Mouse (Mus musculus) C2C12 (cell line): ENCODE data around the gene Pttg1.

Source experiments
- CTCF ChIP-seq: IDR thresholded peaks from one replicate; pipeline ENCODE4 v1.5.1; 2011; ENCODE audit not compliant: control insufficient read depth, insufficient read depth, insufficient read length
- MAX ChIP-seq: IDR thresholded peaks from one replicate; pipeline ENCODE4 v1.6.1; 2011; ENCODE audit warnings: mild to moderate bottlenecking, control low read depth

DNA sequence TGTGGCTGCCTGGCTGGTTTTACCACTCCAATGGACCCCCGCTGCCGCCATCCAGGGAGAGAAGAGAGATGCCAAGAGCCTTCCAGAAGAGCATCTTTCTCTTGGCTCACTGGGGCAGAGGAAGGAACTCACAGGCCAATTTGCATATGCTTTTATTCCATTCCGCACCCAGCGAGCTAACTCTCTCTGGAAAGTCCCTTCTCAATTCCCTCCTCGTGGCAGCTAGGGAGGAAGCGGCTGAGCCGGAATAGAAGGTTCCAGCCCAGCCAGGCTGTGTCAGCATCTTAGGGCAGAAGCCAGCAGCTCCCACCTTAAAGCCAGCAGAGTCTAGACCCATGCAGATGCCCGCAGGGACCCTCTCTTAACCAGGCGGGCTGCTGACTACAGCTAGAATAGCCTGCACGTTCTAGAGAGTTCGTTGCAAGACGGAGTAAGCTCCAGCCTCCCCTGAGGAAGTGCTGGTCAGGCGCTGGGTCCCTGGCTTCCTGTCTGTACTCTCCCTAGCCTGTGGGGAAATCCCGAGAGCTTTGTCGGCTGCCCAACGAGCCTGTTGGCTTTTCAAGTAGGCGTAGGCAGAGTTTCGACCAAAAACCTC is 40.9 kb downstream of the Pttg1 start:
- TF ChIP-seq CTCF (no peak), MAX (no peak)
